Mouse (Mus musculus): ENCODE results near the gene Bicra.

GRCm38 (mm10) chr7:15954436-15954835 is 93.3 kb downstream of the Bicra start:
- no peak for TF ChIP-seq CTCF (IDR thresholded peaks at IDR 0.05)
- TF ChIP-seq POLR2A (IDR thresholded peaks at IDR 0.05; ENCODE audit: insufficient read depth, low read depth, low read length), result no peak
